Mouse (Mus musculus) bone marrow, adult 2 months (tissue): ENCODE results near the gene Wrb.

Experiments used
- CTCF ChIP-seq: fragments of 200-500 bp; IDR thresholded peaks from 2 replicates; pipeline ENCODE4 v1.5.1; 2011; ENCODE audit warnings: low read length, control low read depth; ENCODE audit not compliant: control insufficient read depth, insufficient read depth
- POLR2A ChIP-seq: fragments of 200-500 bp; IDR thresholded peaks from 2 replicates; pipeline ENCODE4 v1.6.1; 2011; ENCODE audit warnings: low read depth, mild to moderate bottlenecking, control low read depth, low read length, borderline replicate concordance; ENCODE audit not compliant: control insufficient read depth

DNA sequence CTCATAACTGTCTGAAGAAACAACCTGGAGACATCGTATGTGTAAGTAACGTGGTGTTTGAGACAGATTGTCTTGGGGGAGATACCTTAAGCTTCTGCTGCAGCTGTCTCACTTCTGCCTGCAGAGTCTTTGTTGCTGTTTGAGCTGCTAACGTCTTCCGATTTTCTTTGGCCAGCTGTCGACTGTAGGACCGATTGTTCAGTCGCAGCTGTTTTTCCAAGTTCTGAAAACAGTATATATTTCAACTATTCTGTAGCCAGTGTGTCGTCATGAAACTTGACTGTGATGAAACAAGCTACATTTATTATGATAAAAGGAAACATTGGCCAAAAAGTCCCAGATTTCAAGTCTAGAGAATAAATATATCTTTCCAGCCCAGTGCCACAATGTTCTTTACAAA, 28.4 kb downstream of the Wrb start:
- no peak for TF ChIP-seq CTCF
- no peak for TF ChIP-seq POLR2A
